Mouse (Mus musculus) monocyte, adult 5-6 weeks (primary cell): Measurements from ENCODE around the gene Dnajc25. TPM values are rescaled to one million over a fixed set of nuclear protein-coding genes. Genes with fewer than 3 reads are reported as not detected.
A peak's percentile ranks its signal among the peaks of the same experiment; 100 is the strongest.

Source experiments
- ATAC-seq: fragments of 153-309, 156-312 bp; replicated peaks from 2 replicates; pipeline ENCODE4 v1.8.0; 2017; ENCODE audit warnings: mild to moderate bottlenecking; ENCODE audit not compliant: low TSS enrichment, insufficient number of reproducible peaks, severe bottlenecking, poor library complexity, low FRiP score
- total RNA-seq: library from RNA; stranded (forward); fragments of 200-1000, 200-491, 200-594 nt; gene quantifications from 3 replicates; pipeline ENCODE4 v1.2.3, GENCODE M21; 2017

The Dnajc25 gene
- total RNA-seq, 1 experiment from 2014 or later, result 15.3 TPM

DNA sequence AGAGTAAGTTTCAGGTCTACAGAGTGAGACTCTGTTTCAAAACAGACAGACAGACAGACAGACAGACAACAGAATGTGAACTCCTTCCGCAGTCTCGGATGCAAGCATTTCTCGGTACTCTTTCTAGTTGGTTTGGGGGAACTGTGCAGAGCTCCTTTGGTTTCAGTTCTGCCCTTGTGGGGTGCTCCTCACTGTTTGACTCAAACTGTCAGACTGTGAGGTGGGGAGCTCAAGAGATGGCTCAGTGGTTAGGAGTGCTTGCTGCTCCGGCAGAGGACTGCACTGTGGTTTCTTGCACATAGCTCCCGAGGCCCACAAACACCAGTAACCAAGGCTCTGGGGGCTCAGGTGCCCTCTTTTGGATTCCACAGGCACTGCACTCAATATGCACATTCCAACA lies 48.2 kb downstream of the Dnajc25 start:
- ATAC-seq, result 0 out of 2 replicates have a peak, but pooled peaks have one; percentile 20

DNA sequence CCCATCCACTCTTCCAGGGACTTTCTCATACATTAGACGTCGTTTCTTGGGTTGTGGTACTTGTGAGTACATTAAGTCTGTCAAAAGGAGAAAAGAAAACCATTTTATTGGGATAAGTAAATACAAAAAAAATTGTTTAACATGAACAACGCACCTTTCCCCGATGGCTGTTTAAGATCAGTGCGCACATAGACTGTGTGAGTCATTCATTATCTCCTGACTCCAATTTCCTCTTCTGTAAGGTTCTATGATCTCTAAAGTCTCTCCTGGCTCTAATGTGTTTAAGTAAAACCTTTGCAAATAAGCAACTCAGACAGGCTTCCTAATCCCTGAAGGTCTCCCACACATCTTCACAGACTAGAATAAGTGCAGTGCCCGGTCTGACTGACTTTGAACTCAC lies 49.0 kb downstream of the Dnajc25 start:
- ATAC-seq, result no peak

DNA sequence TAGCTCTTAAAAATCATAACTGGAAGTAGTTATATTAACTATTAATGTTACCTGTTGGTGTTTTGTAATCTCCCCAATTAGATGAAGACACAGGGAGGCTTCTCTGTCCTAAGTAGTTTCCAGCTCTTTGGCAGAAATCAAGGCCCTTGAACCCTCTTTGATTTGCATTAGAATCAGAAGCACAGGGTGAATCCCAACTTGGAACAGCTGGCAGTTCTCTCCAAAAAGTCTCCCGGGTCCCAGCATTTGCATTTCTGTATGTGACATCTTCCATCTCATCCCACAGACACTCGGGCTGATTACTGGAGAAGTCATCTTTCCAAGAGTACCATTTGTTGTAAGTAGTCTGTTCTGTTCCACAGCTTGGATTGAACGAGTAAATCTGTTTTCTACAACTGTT lies 52.4 kb downstream of the Dnajc25 start:
- no peak for ATAC-seq

DNA sequence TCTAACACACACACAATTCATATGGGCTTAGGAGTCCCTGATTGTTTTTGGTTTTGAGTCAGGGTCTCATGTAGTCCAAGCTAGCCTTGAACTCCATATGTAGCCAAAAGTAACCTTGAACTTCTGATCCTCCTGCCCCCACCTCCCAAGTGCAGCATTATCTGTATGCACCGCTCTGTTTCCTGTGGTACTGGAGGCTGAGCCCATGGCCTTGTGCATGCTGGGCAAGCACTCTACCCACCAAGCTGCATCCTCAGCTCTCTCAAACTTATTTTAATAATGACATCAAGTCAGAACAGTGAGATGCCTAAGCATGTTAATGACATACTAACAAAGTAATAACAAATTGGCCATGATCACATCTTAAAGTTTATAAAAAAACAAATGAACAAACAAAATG lies 56.2 kb downstream of the Dnajc25 start:
- no peak for ATAC-seq

DNA sequence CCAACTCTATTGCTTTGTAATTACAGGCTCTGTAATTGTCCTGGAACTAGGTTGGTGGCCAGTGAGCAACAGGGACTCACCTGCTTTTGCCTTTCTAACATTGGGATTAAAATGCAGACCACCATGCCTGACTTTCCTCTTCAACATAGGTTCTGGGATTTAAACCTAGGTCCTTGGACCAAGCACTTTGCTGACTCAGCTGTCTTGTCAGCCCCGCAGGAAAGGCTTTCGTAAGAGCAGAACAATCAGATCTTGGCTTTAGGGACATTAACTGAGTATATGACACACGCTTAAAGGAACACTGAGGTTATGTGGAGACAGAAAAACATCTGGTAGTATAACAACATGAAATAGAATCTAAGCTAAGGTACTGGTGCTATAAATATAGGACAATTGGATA lies 63.1 kb downstream of the Dnajc25 start:
- no peak for ATAC-seq

DNA sequence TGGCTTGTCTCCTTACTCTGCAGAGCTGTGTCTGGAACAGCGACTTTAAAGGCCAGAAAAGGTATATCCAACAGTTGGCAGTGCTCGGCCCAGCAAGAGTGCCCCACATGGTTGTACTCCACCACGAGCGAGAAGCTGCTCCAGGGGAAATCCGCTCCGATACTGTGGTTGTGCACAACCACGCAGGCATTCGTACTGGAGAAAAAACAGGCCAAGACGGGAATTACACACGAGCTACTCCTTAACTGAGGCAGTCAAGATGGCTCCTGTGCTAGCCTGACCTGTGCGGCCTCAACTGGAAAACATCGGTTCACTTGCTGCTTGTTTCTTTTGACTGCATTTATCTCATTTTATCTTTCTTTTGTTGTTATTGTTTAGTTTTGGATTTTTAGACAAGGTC lies 67.7 kb downstream of the Dnajc25 start:
- no peak for ATAC-seq

DNA sequence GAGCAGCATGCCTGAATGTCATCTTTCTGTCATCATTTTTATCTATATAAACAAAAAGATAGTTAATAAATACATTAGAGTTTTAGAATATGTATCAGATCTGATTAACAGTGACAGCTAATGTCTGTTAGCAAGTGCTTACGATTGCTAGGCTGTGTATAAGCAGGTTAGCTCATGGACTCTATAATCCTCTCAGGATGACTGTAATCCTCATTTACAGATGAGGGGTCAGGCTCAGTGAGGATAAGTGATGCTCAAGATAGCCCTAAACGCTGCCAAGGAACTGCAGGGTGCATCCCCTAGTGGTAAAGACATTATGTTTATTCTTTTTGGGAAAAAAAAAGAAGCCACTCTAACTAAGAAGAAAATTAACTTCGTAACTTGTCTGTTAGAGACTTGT lies 74.4 kb downstream of the Dnajc25 start:
- ATAC-seq, result no peak

Other genes starting within 250 kb of the Dnajc25 start
- not detected in 3 replicates for gene Olfr267, start 207.3 kb upstream of the Dnajc25 start, total RNA-seq
- gene Ecpas, start 82.3 kb upstream of the Dnajc25 start, total RNA-seq, result 39.7 to 80.2 TPM (median 72.1 TPM) in 3 replicates
- gene Zkscan16, start 51.4 kb upstream of the Dnajc25 start, total RNA-seq, result 0.29 TPM in 1 of 3 replicates, not detected in the others
- 1.9 to 2.7 TPM (median 2.3 TPM) in 3 replicates for gene Ptgr1, start 7.9 kb upstream of the Dnajc25 start, total RNA-seq
- not detected in 3 replicates for gene Gm20503, start 8.1 kb downstream of the Dnajc25 start, total RNA-seq
- 76.3 to 133 TPM (median 119 TPM) in 3 replicates for gene Gng10, start 40.0 kb downstream of the Dnajc25 start, total RNA-seq
- 0.43 TPM in 1 of 3 replicates, not detected in the others for gene AI481877, start 143.9 kb downstream of the Dnajc25 start, total RNA-seq
- gene Ugcg, start 194.2 kb downstream of the Dnajc25 start, total RNA-seq, result 254 to 534 TPM (median 259 TPM) in 3 replicates